Mouse (Mus musculus) limb, embryonic 14.5 days (tissue): ENCODE measurements at regions not wholly inside any gene's neighbourhood (a gene's known extent, or its start where the extent isn't known, plus 50 kb on each side); places are given as distances from the start of the nearest gene placed in this dataset.

Experiments used
- ATAC-seq: fragments of 200-750 bp; cut with Nextera tagmentation; 2 replicates; pipeline ENCODE4 v1.8.0; 2017; ENCODE audit warnings: low read depth, moderate number of reproducible peaks, moderate TSS enrichment; ENCODE audit not compliant: low FRiP score
- DNase-seq: peaks from one replicate; pipeline ENCODE4 v3.0.0-alpha.2; 2015; ENCODE audit warnings: low spot score
- H3K27ac ChIP-seq: fragments of 300-500 bp; sonication (generic); replicated peaks from 2 replicates; pipeline ENCODE4 v1.5.1; 2014; ENCODE audit warnings: low read depth, mild to moderate bottlenecking, low read length, moderate library complexity, mixed read lengths
- H3K27me3 ChIP-seq: fragments of 300-500 bp; sonication (generic); 2 replicates; pipeline ENCODE4 v1.6.1; 2014; ENCODE audit warnings: low read length, mixed read lengths; ENCODE audit not compliant: control insufficient read depth, insufficient read depth
- H3K36me3 ChIP-seq: fragments of 300-500 bp; sonication (generic); 2 replicates; pipeline ENCODE4 v1.6.1; 2014; ENCODE audit warnings: mild to moderate bottlenecking, low read length, moderate library complexity, mixed read lengths; ENCODE audit not compliant: control insufficient read depth, insufficient read depth
- H3K4me1 ChIP-seq: fragments of 300-500 bp; sonication (generic); 2 replicates; pipeline ENCODE4 v1.6.1; 2014; ENCODE audit warnings: antibody characterized with exemption, low read length, mixed read lengths; ENCODE audit not compliant: control insufficient read depth, insufficient read depth
- H3K4me2 ChIP-seq: fragments of 300-500 bp; sonication (generic); replicated peaks from 2 replicates; pipeline ENCODE4 v1.6.1; 2014; ENCODE audit warnings: low read depth, mild to moderate bottlenecking, low read length, moderate library complexity; ENCODE audit not compliant: severe bottlenecking
- H3K4me3 ChIP-seq: fragments of 300-500 bp; sonication (generic); replicated peaks from 2 replicates; pipeline ENCODE4 v1.5.1; 2014; ENCODE audit warnings: low read length
- H3K9ac ChIP-seq: fragments of 300-500 bp; sonication (generic); 2 replicates; pipeline ENCODE4 v1.6.1; 2014; ENCODE audit warnings: mild to moderate bottlenecking, low read depth, low read length, moderate library complexity; ENCODE audit not compliant: severe bottlenecking
- H3K9me3 ChIP-seq: fragments of 300-500 bp; sonication (generic); 2 replicates; pipeline ENCODE4 v1.6.1; 2016; ENCODE audit warnings: low read length; ENCODE audit not compliant: control insufficient read depth
- POLR2A ChIP-seq: fragments of 200-500 bp; IDR thresholded peaks from 2 replicates; pipeline ENCODE4 v1.8.0; 2012; ENCODE audit warnings: inconsistent platforms, mild to moderate bottlenecking, moderate library complexity, borderline replicate concordance; ENCODE audit not compliant: insufficient read depth, insufficient read length; ENCODE audit errors: extremely low read depth
- WGBS: fragments of 180-500 bp; shearing (Covaris S2); extraction: QIAGEN DNeasy Blood & Tissue Kit; methylation state at CpG from one replicate; pipeline ENCODE4 v1.1.7; 2014; 5-methylcytosine and 5-hydroxymethylcytosine counted together

- peaks cover 10% of the 10 kb centered on the region for H3K4me1 ChIP-seq
- TF ChIP-seq POLR2A, result no peak
- no peaks in the 10 kb centered on the region for H3K36me3 ChIP-seq
- H3K9ac ChIP-seq, result no peak overlapping the region
- no peak overlapping the region for H3K4me3 ChIP-seq
- no peak for DNase-seq
- WGBS, result 42% methylated on average over 3 of the region's 3 CpGs
- H3K4me2 ChIP-seq, result no peak overlapping the region
- H3K9me3 ChIP-seq, result no peaks in the 10 kb centered on the region
- H3K27ac ChIP-seq, result no peak overlapping the region
- no peak for ATAC-seq
- no peaks in the 10 kb centered on the region for H3K27me3 ChIP-seq
Measured at GRCm38 (mm10) chr4:81969621-81970115, 527.1 kb upstream of the Mpdz start.

GRCm38 (mm10) chr4:81966054-81966623 is 523.5 kb upstream of the Mpdz start:
- ATAC-seq (no peak), DNase-seq (no peak)
- Histone ChIP-seq H3K9me3 (no peaks in the 10 kb centered on the region), H3K27ac (no peak overlapping the region), H3K36me3 (no peaks in the 10 kb centered on the region), H3K4me1 (peaks cover 6% of the 10 kb centered on the region), H3K4me2 (no peak overlapping the region), H3K9ac (no peak overlapping the region), H3K27me3 (no peaks in the 10 kb centered on the region), H3K4me3 (no peak overlapping the region)
- WGBS, result 54% methylated on average over 1 of the region's 1 CpGs
- no peak for TF ChIP-seq POLR2A

- ATAC-seq (no peak), DNase-seq (no peak)
- 79% methylated on average over 10 of the region's 10 CpGs for WGBS
- TF ChIP-seq POLR2A, result no peak
- Histone ChIP-seq H3K9ac (no peak overlapping the region), H3K4me2 (no peak overlapping the region), H3K27ac (no peak overlapping the region), H3K4me1 (peaks cover 5% of the 10 kb centered on the region; the same call in 1 of the 2 replicates), H3K36me3 (no peaks in the 10 kb centered on the region), H3K9me3 (no peaks in the 10 kb centered on the region), H3K4me3 (no peak overlapping the region), H3K27me3 (no peaks in the 10 kb centered on the region)
Measured at GRCm38 (mm10) chr4:81963112-81963511, 520.5 kb upstream of the Mpdz start.

DNA sequence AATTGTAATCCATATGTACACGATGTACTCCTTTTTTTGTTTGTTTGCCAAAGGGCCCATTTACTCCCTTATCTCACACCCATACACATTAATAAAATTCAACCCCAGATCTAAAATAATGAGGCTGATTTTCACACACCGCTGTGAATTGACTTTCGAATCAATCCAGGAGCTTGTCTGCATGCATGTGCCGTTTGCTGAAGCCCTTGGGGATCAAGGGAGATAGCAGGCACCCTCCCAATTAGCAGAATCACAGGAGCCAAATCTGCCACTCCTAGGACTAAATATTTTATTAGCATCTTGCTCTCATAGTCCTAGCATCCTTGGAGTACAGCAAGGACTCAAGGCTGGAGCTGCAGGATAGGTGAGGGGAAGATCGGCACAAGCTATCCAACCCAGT is 520.0 kb upstream of the Mpdz start:
- WGBS, result 61% methylated on average over 5 of the region's 5 CpGs
- Histone ChIP-seq H3K9me3 (no peaks in the 10 kb centered on the region), H3K4me1 (peaks cover 7% of the 10 kb centered on the region; the same call in 1 of the 2 replicates), H3K36me3 (no peaks in the 10 kb centered on the region), H3K27me3 (no peaks in the 10 kb centered on the region), H3K9ac (no peak overlapping the region), H3K4me2 (no peak overlapping the region), H3K27ac (no peak overlapping the region), H3K4me3 (no peak overlapping the region)
- TF ChIP-seq POLR2A, result no peak
- no peak for DNase-seq
- ATAC-seq, result no peak

DNA sequence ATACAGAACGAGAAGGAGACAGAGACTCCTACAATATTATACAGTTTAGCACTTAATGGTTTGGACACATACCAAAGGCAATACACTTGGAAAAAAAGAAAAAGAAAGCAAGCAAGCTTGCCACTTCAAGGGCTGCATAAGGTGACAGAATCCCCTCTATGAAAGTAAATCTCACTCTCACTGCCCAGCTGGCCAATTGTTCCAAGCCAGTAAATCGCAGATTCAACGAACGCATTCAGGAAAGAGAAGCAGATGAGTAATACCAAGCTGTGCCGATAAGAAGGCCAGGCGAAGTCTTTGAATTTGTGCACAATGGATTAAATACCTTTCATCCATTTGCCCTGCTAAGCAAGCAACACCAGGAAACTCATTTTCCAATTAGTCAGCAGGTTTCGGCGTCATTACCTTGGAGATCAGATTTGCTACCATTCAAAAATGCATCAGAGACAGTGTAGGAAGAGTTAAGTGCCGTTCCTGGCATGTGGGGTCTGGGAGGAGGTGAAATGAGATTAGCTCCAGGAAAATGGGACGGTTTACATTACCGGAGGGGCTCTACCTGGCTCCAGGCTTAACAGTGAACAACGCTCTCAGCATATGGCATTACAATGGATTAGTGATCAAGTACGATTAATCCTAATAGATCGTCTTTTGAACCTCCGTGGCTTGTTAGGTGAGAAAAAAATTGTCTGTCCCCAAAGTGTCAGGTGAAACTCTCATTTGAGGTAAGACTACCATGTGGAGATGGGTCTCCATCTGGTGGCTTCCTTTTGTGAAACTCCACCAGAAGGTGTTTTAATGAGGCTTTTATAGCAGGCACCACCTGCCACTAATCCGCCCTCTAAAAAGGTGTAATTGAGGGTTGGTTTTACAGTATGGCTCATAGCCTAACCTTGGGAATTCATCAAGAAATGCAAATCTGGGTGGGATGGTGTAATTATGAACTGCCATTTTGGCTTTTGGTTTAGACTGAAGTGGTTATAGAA is 518.2 kb upstream of the Mpdz start:
- WGBS, result 64% methylated on average over 16 of the region's 16 CpGs
- Histone ChIP-seq H3K9ac (no peak overlapping the region), H3K36me3 (no peaks in the 10 kb centered on the region), H3K27me3 (no peaks in the 10 kb centered on the region), H3K4me1 (peaks cover 7% of the 10 kb centered on the region; the same call in 1 of the 2 replicates), H3K27ac (no peak overlapping the region), H3K4me2 (no peak overlapping the region), H3K9me3 (no peaks in the 10 kb centered on the region), H3K4me3 (no peak overlapping the region)
- DNase-seq (no peak), ATAC-seq (no peak)
- no peak for TF ChIP-seq POLR2A
